Mouse (Mus musculus): Measurements from ENCODE around the gene Sacm1l. TPM values are rescaled to one million over a fixed set of nuclear protein-coding genes. Genes with fewer than 3 reads are reported as not detected.

Gene Sacm1l
- polyA plus RNA-seq, 1 experiment from 2014 or later = 42.8 TPM

DNA sequence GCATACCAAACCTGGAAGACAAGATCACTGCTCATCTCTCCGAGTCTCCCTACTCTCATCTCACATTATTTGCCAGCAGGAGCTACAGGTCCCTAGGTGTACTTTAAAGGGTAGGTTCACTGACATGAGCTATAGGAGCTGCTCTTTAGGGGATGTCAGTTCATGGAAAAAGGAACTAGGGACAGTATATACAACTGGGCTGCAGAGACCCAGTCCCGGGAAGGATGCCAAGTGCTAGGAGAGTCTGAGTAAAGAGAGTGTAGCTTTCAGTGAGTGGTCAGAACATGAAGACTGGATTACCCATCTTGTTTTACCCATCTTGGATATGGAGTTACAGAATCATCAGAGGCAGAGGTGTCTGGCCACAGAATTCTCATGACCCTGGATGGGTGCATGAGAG is 67.8 kb downstream of the Sacm1l start:
- 97% methylated on average over 2 of the region's 2 CpGs for WGBS
- ATAC-seq (ENCODE audit: insufficient number of reproducible peaks, insufficient read depth, low FRiP score, low TSS enrichment, low read depth) = no peak
- Histone ChIP-seq H3K27me3 (no peaks in the 10 kb centered on the region), H3K36me3 (peaks cover 22% of the 10 kb centered on the region), H3K4me3 (no peak overlapping the region), H3K27ac (no peak overlapping the region), H3K4me2 (no peak overlapping the region), H3K4me1 (no peaks in the 10 kb centered on the region), H3K9me3 (no peaks in the 10 kb centered on the region), H3K9ac (no peak overlapping the region)

DNA sequence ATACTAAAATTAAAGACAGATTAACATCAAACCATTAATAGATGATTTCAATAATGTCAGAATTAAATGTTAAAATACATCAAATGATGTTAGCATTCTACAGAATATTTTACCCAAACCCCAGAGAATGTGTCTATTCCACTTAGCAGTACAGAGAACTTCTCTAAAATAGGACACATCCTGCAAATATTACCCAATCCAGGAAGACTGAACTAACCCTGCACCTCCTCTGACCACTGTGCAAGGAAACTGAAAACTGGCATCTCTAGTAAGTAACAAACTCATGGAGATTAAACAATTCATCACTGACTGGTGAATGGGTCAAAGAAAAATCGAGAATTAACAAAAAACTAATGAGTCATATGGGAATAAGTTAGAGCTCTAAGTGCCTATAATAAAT is 72.0 kb downstream of the Sacm1l start:
- H3K4me3 ChIP-seq = no peak overlapping the region
- H3K27me3 ChIP-seq = no peaks in the 10 kb centered on the region
- no peak for ATAC-seq (ENCODE audit: insufficient number of reproducible peaks, insufficient read depth, low FRiP score, low TSS enrichment, low read depth)
- no peaks in the 10 kb centered on the region for H3K4me1 ChIP-seq
- H3K27ac ChIP-seq = no peak overlapping the region
- peaks cover 5% of the 10 kb centered on the region; the same call in 1 of the 2 replicates for H3K36me3 ChIP-seq
- 75% methylated on average over 1 of the region's 1 CpGs for WGBS
- no peak overlapping the region for H3K4me2 ChIP-seq
- H3K9me3 ChIP-seq = no peaks in the 10 kb centered on the region
- no peak overlapping the region for H3K9ac ChIP-seq

DNA sequence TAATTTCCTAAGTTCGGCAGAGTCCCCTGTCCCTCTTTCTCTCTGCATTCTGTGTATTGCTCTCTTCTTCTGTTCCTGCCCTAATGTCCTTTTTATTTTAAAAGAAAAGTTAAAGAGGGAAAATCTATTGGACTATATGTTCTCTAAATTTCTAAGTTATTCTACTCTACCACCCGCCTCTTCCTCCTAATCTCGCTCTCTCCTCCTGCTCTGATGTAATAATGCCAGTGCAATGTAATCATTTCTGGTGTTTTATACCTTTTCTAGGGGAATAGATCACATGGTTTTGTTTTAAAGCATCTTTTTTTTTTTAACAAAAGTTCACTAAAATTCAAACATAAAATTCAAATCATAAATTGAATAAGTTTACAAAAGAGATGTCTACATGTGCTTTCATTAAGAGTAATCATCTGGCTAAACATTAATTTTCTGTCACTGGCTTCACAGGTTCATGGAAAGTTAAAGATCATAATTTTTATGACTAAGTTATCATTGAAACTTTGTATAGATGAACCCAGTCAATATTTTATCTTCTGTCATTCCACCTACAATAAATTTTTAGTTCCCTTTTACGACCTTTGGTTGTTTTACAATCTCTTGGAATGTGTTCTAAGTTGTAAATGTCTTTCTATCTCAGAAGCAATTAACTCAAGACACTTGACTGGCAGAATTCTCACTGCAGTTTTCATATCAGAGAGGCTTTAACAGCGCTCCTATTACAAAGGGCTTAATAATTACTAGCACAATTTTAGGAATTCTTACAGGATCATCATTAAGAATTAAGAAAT is 90.9 kb downstream of the Sacm1l start:
- H3K4me3 ChIP-seq = no peak overlapping the region
- H3K27ac ChIP-seq = no peak overlapping the region
- no peaks in the 10 kb centered on the region for H3K4me1 ChIP-seq
- no peaks in the 10 kb centered on the region for H3K9me3 ChIP-seq
- H3K4me2 ChIP-seq = no peak overlapping the region
- WGBS = 85% methylated on average over 5 of the region's 5 CpGs
- no peaks in the 10 kb centered on the region for H3K36me3 ChIP-seq
- H3K27me3 ChIP-seq = no peaks in the 10 kb centered on the region
- no peak overlapping the region for H3K9ac ChIP-seq
- ATAC-seq (ENCODE audit: insufficient number of reproducible peaks, insufficient read depth, low FRiP score, low TSS enrichment, low read depth) = no peak

DNA sequence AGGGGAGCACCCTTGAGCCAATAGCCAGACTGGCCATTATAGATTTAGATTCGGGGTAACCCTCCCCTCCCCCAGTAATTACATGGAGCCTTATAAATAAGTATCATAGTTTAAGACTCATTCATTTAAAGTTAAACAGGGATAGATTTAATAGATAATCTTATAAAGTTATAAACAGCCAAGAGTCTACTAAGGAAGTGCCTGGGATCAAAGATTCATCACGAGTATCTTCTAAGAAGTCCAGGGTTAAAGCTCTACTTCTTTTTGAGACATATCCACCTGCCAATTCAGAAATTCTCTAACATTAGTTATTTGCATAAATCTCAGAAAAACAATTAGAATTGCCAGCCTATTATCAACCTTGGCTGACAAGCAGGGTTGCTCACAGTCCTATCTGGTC is 95.2 kb downstream of the Sacm1l start:
- Histone ChIP-seq H3K27ac (no peak overlapping the region), H3K4me2 (no peak overlapping the region), H3K9me3 (no peaks in the 10 kb centered on the region), H3K36me3 (no peaks in the 10 kb centered on the region), H3K9ac (no peak overlapping the region), H3K4me3 (no peak overlapping the region), H3K27me3 (no peaks in the 10 kb centered on the region), H3K4me1 (no peaks in the 10 kb centered on the region)
- WGBS = 72% methylated on average over 2 of the region's 2 CpGs
- ATAC-seq (ENCODE audit: insufficient number of reproducible peaks, insufficient read depth, low FRiP score, low TSS enrichment, low read depth) = no peak

DNA sequence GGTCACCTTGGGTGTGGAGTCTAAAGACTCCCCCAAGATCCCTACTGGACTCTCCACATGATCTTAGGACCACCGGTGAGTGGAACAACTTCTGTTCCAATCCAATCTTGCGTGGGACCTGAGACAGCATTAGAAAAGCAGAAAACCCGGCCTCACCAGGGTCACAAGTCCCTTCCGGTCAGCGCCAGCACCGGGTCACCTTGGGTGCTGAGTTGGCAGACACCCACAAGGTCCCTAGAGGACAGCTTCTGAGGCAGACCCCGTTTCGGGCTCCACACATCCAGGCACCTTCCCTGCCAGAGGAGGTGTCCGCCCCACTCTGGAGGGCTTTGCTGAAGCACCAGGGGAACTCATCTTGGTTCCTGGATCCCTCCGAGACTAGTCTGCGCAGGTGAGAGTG is 96.3 kb downstream of the Sacm1l start:
- no peak overlapping the region for H3K9ac ChIP-seq
- 92% methylated on average over 11 of the region's 11 CpGs for WGBS
- no peak overlapping the region for H3K27ac ChIP-seq
- H3K36me3 ChIP-seq = no peaks in the 10 kb centered on the region
- no peak overlapping the region for H3K4me2 ChIP-seq
- ATAC-seq (ENCODE audit: insufficient number of reproducible peaks, insufficient read depth, low FRiP score, low TSS enrichment, low read depth) = no peak
- no peaks in the 10 kb centered on the region for H3K4me1 ChIP-seq
- H3K9me3 ChIP-seq = no peaks in the 10 kb centered on the region
- H3K4me3 ChIP-seq = no peak overlapping the region
- no peaks in the 10 kb centered on the region for H3K27me3 ChIP-seq

DNA sequence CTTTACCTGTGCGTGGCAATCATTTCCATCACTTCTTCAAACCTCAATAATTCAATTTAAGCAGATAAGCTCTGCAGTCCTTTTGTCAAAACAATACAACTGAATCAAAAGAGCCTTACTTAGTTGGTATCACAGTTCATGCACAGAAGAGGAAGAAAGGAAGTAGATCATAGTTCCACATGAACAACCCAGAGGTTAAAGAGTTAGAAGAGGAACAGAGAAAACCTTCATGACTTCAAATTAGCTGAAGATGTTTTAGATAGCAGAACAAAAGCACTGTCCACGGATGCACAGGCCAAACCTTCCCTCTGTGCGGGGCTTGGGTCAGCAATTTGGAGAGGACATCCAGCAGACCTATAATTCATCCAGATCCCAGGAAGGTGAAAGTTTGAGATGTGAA is 102.1 kb downstream of the Sacm1l start:
- no peak overlapping the region for H3K4me3 ChIP-seq
- H3K27ac ChIP-seq = no peak overlapping the region
- ATAC-seq (ENCODE audit: insufficient number of reproducible peaks, insufficient read depth, low FRiP score, low TSS enrichment, low read depth) = no peak
- no peaks in the 10 kb centered on the region for H3K4me1 ChIP-seq
- no peaks in the 10 kb centered on the region for H3K27me3 ChIP-seq
- 77% methylated on average over 3 of the region's 3 CpGs for WGBS
- no peaks in the 10 kb centered on the region for H3K9me3 ChIP-seq
- H3K9ac ChIP-seq = no peak overlapping the region
- H3K4me2 ChIP-seq = no peak overlapping the region
- no peaks in the 10 kb centered on the region for H3K36me3 ChIP-seq

DNA sequence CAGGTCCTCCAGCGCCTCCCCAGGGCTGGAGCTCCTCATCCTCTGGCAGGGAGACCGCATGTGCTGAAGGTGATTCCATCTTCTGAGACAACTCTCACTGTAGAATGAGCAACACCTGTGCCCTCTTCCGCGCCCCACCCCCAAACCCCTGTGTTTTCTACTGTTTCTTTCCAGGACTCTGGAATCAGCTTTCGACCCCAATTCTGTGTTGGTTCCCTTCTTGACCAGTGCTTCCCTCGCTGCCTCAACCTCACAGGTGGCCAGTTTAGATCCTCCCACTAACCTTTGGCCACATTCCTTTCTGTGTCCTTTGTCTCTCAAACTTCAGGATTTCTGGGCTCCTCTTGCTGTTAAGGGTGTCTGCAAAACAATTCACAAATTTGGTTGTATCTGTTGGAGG is 102.7 kb downstream of the Sacm1l start, which contains the start of gene Slc6a20b:
Gene Slc6a20b (minus strand): TSS at position 285 of the 400 bp plus-strand sequence.
- no peak within 1 kb of the TSS for H3K27ac ChIP-seq
- no peaks in the 10 kb centered on the region for H3K4me1 ChIP-seq
- H3K9ac ChIP-seq = no peak within 1 kb of the TSS
- H3K9me3 ChIP-seq = no peaks in the 10 kb centered on the region
- no peak for ATAC-seq (ENCODE audit: insufficient number of reproducible peaks, insufficient read depth, low FRiP score, low TSS enrichment, low read depth)
- no peaks in the 10 kb centered on the region for H3K27me3 ChIP-seq
- WGBS = 81% methylated on average over 6 of the region's 6 CpGs
- no peaks in the 10 kb centered on the region for H3K36me3 ChIP-seq
- no peak within 1 kb of the TSS for H3K4me2 ChIP-seq
- H3K4me3 ChIP-seq = no peak within 1 kb of the TSS

DNA sequence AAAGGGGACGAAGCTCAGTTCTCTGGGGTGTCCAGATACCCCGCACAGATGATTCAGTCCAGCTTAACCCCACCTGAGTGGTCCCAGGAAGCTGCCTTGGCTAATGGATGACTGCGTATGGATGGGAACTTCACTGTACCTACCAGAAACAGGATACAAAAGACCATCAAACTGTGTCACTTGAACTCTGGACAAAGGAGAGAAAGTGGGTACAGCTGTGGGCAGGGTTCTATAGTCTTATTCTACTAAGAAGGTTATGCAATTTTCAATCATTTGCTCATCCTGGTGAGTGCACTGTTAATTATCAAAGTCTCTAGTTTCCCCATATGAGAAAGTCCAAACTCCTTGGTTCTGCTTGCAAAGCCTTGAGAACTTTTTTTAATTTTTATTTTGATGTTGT is 103.4 kb downstream of the Sacm1l start:
- Histone ChIP-seq H3K4me2 (no peak overlapping the region), H3K4me3 (no peak overlapping the region), H3K9ac (no peak overlapping the region), H3K27me3 (no peaks in the 10 kb centered on the region), H3K36me3 (no peaks in the 10 kb centered on the region), H3K27ac (no peak overlapping the region), H3K4me1 (no peaks in the 10 kb centered on the region), H3K9me3 (no peaks in the 10 kb centered on the region)
- 84% methylated on average over 3 of the region's 3 CpGs for WGBS
- no peak for ATAC-seq (ENCODE audit: insufficient number of reproducible peaks, insufficient read depth, low FRiP score, low TSS enrichment, low read depth)

DNA sequence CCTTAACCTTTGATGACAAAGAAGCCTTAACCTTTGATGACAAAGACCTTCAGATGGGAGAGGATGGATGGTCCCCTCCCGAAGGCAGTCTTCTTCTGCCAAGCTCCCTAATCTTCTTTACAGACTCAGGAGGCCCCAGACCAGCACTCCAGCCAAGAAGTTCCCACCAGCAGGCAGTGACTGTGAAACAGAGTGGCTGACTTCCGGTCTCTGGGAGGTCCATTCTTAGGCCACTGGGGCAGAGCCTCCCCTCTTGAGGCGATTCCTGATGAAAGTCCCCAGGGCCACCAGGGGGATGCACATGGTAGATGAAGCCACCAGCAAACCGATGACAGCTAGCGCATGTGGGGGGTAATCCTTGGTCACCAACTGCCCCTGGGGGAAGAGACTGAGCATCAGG is 107.2 kb downstream of the Sacm1l start:
- Histone ChIP-seq H3K4me2 (no peak overlapping the region), H3K9ac (no peak overlapping the region), H3K27ac (no peak overlapping the region), H3K36me3 (no peaks in the 10 kb centered on the region), H3K4me1 (no peaks in the 10 kb centered on the region), H3K4me3 (no peak overlapping the region), H3K27me3 (no peaks in the 10 kb centered on the region), H3K9me3 (no peaks in the 10 kb centered on the region)
- no peak for ATAC-seq (ENCODE audit: insufficient number of reproducible peaks, insufficient read depth, low FRiP score, low TSS enrichment, low read depth)
- WGBS = 72% methylated on average over 5 of the region's 5 CpGs

DNA sequence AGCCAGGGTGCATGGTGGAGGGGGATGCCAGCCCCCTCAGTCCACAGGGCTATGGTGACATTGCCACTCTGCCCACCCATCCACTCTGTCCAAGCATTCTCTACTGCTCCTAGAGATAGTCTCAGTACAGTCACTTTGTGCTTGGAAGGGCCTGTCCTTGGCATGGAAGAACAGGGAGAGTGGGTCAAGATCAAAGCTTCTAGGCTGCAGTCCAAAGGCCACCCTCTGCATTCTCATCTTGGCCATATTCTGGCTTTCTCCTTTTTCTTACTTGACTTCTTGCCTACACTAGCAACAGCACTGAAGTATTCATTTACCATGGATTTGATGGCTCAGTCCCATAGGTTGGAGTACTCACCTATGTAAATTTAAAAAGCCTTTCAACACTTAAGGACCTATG is 108.7 kb downstream of the Sacm1l start:
- no peaks in the 10 kb centered on the region for H3K4me1 ChIP-seq
- H3K9me3 ChIP-seq = no peaks in the 10 kb centered on the region
- no peaks in the 10 kb centered on the region for H3K36me3 ChIP-seq
- H3K9ac ChIP-seq = no peak overlapping the region
- H3K27me3 ChIP-seq = no peaks in the 10 kb centered on the region
- no peak overlapping the region for H3K4me2 ChIP-seq
- no peak for ATAC-seq (ENCODE audit: insufficient number of reproducible peaks, insufficient read depth, low FRiP score, low TSS enrichment, low read depth)
- no peak overlapping the region for H3K4me3 ChIP-seq
- H3K27ac ChIP-seq = no peak overlapping the region

DNA sequence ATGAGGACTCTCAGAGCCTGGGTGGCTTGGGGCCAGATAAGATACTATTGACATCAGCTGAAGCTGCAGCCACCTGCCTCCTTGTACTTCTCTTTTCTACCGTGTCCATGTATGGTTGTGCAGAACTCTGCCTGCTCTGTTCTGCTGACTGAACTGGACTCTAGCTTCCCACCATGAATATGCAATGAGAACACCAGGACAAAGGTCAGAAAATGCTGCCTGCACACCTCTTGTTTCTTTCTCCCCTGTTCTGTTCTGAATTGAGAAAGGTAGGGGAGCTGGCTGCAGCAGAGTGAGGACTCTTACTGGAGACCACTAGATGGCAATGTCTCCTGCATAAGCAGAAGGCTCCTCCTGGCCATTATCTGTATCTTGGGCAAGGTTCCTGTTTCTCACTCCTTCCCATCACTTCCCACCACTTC is 109.1 kb downstream of the Sacm1l start:
- no peak for ATAC-seq (ENCODE audit: insufficient number of reproducible peaks, insufficient read depth, low FRiP score, low TSS enrichment, low read depth)
- Histone ChIP-seq H3K4me2 (no peak overlapping the region), H3K4me1 (no peaks in the 10 kb centered on the region), H3K36me3 (no peaks in the 10 kb centered on the region), H3K4me3 (no peak overlapping the region), H3K9me3 (no peaks in the 10 kb centered on the region), H3K9ac (no peak overlapping the region), H3K27me3 (no peaks in the 10 kb centered on the region), H3K27ac (no peak overlapping the region)
- WGBS = 73% methylated on average over 1 of the region's 1 CpGs

DNA sequence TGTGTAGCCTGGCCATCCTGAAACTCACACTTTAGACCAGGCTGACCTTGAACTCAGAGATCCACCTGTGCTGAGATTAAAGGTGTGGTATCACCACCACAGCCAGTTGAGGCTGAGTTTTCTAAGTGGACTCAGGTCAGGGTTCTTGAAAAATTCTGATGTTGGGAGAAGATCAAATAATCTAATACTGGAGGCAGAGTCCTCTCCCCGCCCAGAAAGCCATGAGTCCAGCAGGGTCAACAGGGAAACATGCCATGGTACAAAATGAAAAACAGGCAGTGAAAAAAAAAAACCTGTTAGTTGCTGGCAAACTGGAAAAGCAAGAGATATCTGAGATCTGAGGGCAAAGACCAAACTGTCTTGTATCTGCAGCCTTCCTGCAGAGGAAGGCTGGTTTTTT is 110.5 kb downstream of the Sacm1l start:
- 48% methylated on average over 1 of the region's 1 CpGs for WGBS
- Histone ChIP-seq H3K27me3 (no peaks in the 10 kb centered on the region), H3K4me1 (no peaks in the 10 kb centered on the region), H3K9ac (no peak overlapping the region), H3K27ac (no peak overlapping the region), H3K4me2 (no peak overlapping the region), H3K36me3 (no peaks in the 10 kb centered on the region), H3K4me3 (no peak overlapping the region), H3K9me3 (no peaks in the 10 kb centered on the region)
- no peak for ATAC-seq (ENCODE audit: insufficient number of reproducible peaks, insufficient read depth, low FRiP score, low TSS enrichment, low read depth)
